Mouse (Mus musculus) cerebellum, adult 8-10 months (tissue): ENCODE measurements around the gene Atf6b.

Experiments used
- DNase-seq: peaks from one replicate; pipeline ENCODE4 v3.0.0; 2022

Gene Atf6b

DNA sequence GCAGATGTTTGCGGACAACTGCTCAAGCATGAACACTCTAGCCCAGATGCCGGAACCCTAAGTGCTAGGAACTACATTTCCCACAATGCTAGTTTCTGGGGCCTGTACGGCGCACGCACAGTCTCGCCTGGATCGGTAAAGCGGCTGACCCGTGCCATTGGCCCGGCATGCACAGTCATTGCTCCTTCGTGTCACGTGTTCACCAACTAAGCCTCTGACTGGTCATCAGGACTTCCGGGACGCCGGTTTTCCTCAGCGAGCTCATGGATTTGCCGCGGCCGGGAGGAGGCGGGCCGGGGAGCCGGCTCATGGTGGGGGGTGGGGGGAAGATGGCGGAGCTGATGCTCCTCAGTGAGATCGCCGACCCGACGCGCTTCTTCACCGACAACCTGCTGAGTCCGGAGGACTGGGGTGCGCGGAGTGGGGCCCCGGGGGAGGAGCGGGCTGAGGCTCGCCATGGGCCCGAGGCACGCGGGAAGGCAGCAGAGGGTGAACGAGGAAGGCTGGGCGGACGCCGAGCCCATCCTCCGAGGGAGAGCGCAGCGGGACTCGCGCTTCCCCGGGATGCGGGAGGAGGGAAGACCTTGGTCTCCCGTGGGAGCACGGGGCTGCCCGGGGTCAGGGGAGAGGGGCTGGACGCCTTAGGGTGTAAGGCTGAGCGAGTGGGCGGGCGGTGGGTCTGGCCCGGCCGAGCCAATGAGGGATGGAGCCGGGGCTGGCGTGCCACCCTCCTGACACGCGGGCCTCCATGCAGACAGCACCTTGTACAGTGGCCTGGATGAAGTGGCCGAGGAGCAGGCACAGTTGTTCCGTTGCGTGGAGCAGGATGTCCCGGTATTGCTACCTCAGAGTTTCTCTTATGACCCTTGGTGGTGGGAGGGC, at the start of gene Atf6b:
Gene Atf6b (plus strand): TSS at position 241 of the 882 bp plus-strand sequence.
- peak; percentile 93 for DNase-seq

DNA sequence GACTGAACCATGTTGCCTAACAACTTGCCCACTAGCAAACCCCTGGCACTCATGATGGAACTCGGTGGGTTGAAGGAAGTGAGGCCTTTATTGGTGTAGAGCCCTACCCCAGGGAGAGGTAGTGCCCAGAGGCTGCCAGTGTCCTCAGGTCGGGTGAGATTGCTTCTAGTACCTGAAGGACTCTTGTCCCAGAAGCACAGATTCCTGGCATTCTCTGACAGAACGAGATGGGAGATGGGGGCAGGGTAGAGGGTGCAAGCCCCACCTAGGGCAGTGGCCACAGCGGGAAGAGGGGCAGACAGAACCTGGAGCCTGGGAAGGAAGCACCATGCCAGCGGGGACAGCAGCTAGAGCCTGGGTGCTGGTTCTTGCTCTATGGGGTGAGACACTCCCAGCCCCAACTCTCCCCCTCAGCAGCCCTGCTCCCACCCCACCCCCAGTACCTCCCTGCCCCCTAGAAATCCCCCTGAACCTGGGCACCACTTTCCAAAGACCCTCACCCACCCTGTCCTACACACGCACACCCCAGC, 49.3 kb upstream of the Atf6b start, which contains the start of gene Ager:
Gene Ager (plus strand): TSS at position 297 of the 530 bp plus-strand sequence.
- DNase-seq = peak; percentile 17

DNA sequence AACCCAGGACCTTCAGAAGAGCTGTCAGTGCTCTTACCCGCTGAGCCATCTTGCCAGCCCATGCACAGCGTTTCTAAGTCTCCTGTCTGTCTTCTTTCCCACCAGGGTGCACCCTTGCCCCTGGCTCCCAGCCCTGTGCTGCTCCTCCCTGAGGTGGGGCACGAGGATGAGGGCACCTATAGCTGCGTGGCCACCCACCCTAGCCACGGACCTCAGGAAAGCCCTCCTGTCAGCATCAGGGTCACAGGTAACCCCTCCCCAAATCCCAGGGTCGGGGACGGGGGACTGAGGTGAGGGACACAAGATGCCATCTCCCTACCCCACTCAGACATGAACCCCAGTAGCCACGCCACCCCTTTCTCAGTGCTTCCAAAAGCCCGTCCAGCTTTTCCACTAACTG, 47.1 kb upstream of the Atf6b start:
- no peak for DNase-seq

DNA sequence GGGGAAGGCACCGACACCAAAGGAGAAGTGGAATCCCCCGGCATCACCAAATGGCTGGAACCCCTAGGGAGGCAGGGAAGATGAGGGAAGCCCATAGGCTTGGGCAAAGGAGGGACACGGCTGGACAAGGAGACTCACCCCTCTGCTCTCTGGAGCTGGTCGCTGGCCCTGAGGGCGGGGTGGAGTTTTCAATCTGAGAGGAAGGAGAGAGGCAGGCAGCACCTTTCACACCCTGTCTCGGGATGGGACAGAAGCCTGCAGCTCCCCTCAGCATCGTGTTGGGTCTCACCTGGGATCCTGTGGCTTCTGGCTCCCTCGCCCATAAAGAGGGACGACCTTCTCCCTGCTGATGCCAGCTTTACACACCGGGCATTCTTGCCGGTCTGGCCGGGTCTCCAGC, 45.1 kb upstream of the Atf6b start:
- peak; percentile 38 for DNase-seq

DNA sequence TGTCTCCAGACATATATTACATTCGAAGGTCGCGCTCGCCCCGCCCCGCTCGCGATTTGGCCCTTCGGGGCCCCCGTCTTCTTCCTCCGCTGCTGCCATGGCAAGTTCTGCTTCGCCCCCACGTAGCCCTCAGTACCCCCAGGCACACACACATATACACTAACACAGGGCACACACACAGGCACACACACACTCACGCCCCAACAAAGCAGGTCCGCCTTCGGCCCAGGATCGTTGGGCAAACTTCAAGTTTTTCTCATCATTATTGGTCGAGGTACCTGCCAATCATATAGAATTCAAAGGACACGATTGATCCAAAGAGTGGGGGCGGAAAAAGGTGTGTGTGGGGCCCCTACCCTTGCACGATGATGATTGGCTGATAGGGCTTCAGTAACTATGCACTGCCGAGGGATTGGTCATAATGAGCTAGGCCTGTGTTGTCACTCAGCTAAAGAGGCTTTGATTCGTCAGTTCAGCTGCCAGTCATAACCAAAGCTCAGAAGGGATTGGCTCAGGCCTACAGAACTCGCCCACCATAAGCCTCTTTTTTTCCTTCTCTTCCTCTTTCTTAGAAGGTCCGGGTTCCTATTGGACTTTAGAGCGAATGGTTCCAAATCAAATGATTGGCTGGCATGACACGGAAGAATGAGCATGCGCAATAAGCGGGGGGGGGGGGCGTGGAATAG, 43.4 kb upstream of the Atf6b start, which contains the start of gene Rnf5:
Gene Rnf5 (minus strand): TSS at position 316 of the 686 bp plus-strand sequence.
- DNase-seq = peak; percentile 99

DNA sequence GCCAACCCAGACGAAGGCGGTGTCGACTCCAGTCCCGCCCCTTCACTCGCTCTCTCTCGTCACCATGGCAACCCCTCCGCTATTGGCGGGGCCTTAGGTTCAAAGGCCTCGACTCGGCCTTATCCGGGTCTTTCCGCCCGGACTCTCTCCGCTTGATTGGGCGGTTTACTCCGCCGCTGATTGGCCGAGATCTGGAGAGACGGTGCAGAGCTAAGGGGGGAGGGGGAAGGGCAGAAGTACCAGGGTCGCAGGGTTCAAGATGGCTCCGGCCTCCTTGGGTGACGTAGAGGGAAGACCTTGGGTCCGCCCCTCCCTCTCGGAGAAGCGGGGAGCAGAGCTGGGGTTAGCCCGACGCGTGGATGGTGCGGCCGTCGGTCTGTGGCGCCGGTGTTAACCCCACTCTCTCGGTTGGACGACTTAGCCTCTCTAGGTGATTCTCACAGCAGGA, 42.9 kb upstream of the Atf6b start, which contains the start of gene Agpat1:
Gene Agpat1 (plus strand): TSS at position 202 of the 448 bp plus-strand sequence.
- peak; percentile 98 for DNase-seq

DNA sequence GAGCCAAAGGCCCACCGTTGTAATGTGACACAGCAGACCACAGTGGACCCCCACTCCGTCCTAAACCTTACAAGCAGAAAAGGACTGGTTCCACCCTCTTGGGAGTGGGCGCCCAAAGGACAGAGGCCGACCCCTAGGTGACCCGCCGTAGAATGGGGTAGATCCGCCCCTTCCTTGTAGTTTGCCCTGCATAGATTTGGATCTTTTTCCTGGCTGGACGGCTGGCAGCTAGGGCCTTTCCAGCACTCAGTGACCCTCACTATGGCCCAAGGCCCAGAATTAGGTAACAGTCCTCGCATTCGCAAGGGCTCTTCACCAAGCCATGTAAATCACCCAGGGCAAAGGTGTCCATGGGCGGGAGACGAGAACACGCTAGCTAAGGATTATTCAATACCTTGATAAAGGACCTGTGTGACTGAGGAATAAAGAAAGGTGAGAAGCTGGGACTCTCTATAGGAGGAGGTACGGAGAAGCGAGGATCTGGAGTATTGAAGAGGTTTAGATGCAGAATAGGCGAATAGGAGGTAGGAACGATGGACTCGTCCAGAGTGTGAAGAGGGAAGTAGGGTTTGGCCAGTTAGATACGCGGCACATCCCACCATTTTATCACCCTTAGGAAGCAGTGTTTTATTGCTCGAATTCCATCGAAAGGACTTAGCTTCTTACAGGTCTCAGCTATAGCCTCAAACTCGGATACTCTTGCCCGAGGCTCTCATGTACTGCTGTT, 42.3 kb upstream of the Atf6b start:
- DNase-seq = no peak

DNA sequence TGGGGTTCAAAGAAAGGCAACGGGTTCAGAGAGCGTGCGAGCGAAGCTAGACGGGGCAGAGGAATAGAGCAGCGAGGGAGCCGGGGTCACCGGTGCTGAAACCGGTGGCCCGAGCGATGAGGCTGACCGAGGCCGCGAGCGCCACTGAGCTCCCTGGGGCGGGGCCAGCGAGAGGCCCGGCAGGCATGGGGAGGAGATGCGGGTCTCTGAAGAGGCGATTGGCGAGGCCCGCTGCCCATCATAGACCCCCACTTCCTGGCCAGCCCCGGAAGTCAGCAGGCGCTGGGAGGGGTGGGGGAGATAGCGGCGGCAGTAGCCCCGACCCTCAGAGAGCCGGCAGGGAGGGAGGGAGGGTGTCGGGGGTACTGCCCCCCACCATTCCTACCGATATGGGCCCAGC, 41.3 kb upstream of the Atf6b start:
- peak; percentile 96 for DNase-seq

DNA sequence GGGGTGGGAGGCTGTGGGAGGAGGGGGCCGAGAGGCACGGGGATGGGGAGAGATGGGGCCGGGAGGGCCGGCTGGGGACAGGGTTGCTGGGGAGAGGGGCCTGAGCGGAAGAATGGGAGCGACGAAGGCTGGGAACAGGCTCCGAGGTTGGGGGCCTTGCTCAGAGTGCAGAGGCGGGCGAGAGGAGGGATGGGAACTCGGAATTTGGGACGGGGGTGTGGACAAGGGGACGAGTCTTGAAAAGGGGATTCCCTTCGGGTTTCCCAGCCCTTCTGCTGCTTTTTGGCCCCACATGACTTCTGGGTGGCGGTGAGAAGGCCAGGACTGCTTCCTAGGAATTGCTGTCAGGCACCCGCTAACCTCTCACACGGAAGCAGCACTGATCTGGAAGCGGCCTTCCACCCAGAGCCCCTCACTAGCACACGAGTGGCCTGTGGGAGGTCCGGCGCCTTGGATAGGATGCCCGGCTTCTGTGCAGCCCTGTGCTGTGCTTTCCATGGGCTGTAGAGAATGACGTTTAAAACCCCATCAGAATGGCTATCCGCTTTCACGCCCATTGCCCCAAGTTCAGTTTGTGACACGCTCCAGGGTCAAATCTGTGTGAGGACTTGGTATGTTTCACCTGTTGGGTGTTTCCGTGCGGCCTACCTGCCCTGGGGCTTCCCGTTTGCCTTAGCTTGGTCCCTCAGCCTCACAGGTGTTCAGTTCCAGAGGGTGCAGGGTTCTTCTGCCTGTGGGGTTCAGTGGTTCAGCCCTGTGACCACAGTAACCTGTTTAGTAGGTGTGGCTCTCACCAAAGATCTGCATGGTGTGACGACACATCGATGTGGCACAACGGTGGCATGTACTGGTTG, 40.5 kb upstream of the Atf6b start:
- DNase-seq = peak; percentile 31

DNA sequence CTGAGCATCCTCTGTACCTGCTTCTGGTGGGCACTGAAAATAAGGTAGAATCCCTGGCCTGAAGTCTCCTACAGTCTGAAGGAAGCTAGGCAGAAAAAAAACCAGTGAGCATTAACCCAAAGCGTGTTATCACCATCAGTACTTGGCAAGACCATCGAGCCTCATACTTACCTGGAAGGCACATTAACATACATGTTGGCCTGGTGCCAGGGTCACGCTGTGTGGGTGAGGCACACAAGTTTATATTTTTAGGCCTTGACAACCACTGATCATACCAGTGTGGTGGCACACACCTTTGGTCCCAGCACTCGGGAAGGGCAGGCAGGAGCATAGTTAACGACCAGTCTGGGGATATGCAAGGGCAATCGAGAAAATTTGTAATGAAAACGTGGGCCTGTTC, 38.9 kb upstream of the Atf6b start:
- DNase-seq = peak; percentile 57

DNA sequence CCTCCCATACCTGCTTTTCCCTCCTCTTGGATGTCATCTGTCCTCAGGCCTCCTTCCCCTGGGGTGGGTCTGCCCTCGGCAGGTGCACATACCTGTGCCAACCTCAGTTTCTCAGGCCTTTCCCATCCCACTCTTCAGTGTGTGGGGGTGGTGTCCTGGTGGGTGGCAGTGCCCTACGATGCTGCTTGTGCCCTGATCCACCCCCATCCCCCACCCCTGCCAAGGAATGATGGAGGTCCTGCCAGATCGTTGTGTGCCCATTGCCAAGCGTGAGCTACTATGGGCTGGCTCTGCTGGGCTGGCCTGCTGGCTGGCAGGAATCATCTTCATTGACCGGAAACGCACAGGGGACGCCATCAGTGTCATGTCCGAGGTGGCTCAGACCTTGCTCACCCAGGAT, 35.9 kb upstream of the Atf6b start:
- no peak for DNase-seq

DNA sequence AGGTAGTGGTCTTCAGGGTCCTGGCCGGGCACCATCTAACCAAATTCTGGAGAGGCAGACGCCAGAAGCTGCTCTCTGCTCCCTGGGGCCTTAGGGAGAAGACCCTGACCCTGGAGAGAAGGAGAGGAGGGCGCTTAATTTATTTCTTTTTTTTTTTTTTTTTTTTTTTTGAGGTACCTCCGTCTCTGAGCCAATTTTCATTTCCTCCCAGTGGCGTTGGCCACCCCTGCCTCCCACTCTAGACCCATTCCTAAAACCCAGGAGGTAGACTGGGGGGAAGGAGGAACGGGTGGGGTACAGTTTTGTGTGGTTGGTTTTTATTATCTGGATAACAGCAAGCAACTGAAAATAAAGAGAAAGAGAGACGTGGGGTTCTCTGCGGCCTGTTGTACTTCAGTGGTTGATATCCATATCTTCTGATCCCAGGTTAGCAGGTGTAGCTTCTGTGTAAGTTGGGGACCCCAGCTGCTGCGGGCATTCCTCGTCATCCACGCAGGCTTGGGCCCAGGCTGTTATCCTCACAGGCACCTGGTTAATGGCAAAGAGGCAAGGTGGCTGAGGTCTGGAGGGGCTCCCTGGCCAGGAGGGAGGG, 33.8 kb upstream of the Atf6b start:
- DNase-seq = no peak

DNA sequence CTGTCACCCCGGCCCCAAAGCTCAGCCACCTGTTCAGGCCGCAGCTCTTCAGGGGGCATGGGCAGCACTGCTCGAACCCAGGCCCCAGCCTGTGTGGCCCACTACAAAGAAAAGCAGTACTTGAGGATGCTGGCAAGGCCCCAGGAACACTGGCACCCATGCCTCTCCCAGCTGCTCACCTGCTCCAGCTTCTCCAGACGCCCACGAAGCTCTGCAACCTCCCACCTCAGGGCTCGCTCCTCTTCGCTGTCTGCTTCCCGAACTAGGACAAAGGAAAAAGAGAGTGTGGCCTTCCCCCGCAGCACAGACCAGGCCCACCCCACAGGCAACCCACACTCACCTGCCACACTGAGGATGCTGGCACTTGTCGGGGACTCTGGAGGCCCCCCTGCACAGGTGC, 33.1 kb upstream of the Atf6b start:
- no peak for DNase-seq

DNA sequence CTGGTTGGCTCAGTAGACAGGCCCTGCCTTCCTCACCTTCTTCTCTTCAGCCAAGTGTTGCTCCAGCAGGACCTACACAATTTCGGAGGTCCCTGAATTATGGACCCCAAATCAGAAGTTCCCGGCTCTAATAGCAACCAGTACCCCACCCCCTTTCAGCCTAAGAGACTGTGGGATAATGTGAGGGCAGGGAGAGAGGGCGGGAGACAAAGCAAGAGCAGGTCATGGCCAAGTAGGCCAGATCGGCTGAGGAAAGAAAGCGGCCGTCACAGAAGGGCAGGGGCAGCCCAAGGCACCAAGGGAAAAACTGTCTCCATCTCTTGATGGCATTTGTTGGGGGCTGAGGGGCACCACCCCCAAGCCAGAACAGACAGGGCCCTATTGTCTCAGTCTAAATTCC, 31.1 kb upstream of the Atf6b start, which contains the start of gene Egfl8:
Gene Egfl8 (minus strand): TSS at position 101 of the 400 bp plus-strand sequence.
- no peak for DNase-seq

DNA sequence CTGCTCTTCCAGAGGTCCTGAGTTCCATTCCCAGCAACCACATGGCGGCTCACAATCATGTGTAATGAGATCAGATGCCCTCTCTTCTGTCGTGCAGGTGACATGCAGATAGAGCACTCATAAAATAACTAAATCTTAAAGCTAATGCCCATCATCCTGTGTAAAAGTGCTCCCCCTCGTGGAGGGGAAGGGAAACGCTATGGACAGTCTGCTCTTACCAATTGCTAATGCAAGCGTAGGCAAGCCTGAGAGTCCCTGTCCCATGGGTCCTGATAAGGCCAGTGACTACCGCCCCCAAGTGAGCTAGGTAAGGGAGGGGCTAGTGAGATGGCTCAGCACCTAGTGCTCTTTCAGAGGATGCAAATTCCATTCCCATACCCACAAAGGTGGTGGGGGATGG, 27.9 kb upstream of the Atf6b start:
- DNase-seq = peak; percentile 67

DNA sequence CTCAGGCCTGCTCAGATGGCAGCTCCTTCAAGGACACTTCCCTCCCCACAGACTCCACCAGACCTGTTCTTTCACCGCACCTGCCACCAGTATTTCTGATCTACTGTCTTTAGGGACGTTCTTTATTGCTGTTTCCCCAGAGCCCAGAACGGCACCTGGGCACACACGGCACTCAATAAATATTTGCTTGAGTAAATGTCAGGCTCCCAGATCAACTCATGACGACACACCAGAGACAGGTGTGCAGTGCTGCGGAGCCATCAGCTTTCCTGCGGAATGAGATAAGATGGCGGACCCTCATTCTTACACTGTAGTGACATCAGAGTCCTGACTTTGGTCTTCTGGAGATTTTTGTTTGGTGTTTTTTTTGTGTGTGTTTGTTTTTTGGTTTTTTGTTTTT, 25.9 kb upstream of the Atf6b start:
- no peak for DNase-seq

DNA sequence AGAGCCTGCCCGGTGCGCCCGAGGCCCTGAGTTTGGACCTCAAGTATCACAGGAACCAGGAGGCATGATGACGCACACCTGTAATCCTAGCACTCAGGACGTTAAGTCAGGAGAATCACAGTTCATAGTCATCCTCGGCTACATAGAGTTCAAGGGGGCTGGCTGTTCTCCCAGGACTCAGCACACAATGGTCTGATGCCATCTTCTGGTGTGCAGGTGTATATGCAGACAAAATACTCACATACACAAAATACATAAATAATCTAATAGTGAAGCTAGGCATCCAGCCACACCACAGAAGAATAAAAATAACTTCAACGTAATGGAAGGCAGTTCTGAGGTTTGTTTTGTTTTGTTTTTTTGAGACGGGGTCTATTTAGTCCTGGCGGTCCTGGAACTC, 23.8 kb upstream of the Atf6b start:
- no peak for DNase-seq

DNA sequence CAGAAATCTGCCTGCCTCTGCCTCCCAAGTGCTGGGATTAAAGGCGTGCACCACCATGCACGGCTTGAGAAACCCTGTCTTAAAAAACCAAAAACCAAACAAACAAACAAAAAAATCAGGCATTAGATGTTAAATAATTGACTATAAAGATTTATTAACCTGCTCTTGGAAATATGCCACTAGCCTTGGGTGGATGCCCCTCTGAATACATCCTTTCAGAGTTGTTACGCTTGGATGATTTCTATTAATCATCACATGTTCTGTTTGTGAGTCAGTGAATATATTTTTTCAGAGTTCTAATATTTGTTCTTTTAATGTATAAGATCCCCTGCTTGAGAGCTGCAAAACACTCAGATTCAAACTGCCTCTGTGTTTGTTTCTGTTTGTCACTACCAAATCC, 22.0 kb upstream of the Atf6b start:
- no peak for DNase-seq

DNA sequence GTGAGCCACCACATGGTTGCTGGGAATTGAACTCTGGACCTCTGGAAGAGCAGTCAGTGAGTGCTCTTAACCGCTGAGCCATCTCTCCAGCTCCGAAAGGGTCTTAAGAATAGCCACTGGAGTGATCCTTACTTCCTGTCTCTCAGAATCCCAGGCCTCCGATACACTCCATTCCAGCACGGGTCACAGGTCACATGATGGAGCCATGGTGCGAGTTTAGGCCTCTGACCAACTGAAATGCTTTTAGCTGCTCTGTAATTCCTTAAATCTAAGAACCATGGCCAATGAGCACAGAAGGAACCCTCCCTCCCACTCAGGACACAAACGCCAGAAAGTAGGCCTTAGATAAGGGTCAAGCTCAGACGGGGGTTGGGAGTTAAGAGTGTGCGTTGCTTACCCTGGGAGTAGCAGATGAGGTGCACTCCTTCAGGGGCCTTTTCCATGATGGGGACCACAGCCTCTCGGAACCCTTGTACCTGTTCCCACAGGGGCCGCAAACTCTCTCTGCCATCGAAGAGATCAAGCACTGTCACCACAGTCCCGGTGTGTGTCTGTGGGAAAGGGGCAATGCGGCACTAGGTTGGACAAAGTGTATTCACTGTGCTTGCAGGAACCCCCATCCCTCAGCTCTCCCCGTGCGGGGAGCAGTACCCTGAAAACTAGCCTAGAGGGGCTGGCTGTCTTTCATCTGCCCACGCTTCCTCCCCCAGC, 20.7 kb upstream of the Atf6b start:
- no peak for DNase-seq

DNA sequence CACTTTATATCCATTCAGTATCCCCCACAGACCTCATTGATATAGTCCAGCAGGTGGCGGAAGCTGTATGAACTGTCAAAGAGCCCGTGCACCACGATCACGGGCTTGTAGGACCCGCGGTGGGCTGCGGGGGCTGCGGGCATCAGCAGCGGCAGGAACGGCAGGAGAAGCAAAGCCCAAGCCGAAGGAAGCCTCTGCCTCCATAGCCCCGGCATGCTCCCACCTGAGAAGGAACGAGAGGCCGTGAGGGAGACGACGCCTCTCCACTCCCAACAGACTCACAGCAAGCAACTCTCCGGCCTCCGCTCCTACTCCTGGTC, 20.2 kb upstream of the Atf6b start:
- no peak for DNase-seq
